Mouse (Mus musculus) central nervous system, embryonic 14 days (tissue): ENCODE data around the gene Rpl23. TPM values are rescaled to one million over a fixed set of nuclear protein-coding genes. Genes with fewer than 3 reads are reported as not detected.

Experiments
- polyA plus RNA-seq: library from polyadenylated mRNA; depleted of rRNA; stranded (reverse); fragments of >200 nt; gene quantifications from 2 replicates; pipeline ENCODE4 v1.2.3, GENCODE M21; 2012; rRNA removed

The Rpl23 gene
- polyA plus RNA-seq, result 719 and 817 TPM in 2 replicates

GRCm38 (mm10) chr11:97781832-97782563 lies at the start of gene Rpl23:
Gene Rpl23 (minus strand): TSS chr11:97782437.

DNA sequence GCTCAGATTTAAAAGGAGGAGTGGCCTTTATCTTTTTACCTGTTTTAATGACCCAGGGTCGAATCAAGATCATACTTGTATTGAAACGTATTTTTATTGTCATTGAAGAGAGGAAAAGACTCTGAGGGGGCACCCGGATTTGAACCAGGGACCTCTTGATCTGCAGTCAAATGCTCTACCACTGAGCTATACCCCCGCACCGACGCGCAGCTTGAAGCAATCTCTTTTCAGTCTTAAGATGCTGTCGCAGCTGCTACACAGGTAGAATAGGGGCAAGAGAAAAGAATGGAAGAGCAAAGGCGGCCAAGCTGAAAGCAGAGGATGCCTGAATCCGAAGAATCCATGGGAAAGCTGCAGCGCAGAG lies 16.5 kb upstream of the Rpl23 start, which contains the start of gene Lasp1:
TSS of gene Lasp1 (plus strand) at position 219 of the 364 bp plus-strand sequence.

GRCm38 (mm10) chr11:97775808-97776496 lies 6.3 kb downstream of the Rpl23 start, which contains the start of gene 1700001P01Rik:
Gene 1700001P01Rik (minus strand): TSS chr11:97775918.

GRCm38 (mm10) chr11:97766154-97766881 lies 15.9 kb downstream of the Rpl23 start, which contains the start of gene Cwc25:
Gene Cwc25 (minus strand): TSS chr11:97766556.

GRCm38 (mm10) chr11:97744063-97744717 lies 38.0 kb downstream of the Rpl23 start, which contains the start of gene Pip4k2b:
Gene Pip4k2b (minus strand): TSS chr11:97744704.

Other genes starting within 250 kb of the Rpl23 start
- 43.7 and 46.2 TPM in 2 replicates for gene Srcin1, start 206.3 kb downstream of the Rpl23 start, polyA plus RNA-seq
- 7.0 and 8.6 TPM in 2 replicates for gene Epop, start 152.7 kb downstream of the Rpl23 start, polyA plus RNA-seq
- 37.3 and 40.5 TPM in 2 replicates for gene Mllt6, start 119.0 kb downstream of the Rpl23 start, polyA plus RNA-seq
- 11.5 and 16.3 TPM in 2 replicates for gene Cisd3, start 96.6 kb downstream of the Rpl23 start, polyA plus RNA-seq
- gene Pcgf2, start 81.9 kb downstream of the Rpl23 start, polyA plus RNA-seq, result 168 TPM in 2 replicates
- 368 and 390 TPM in 2 replicates for gene Psmb3, start 79.0 kb downstream of the Rpl23 start, polyA plus RNA-seq
- 61.3 and 61.4 TPM in 2 replicates for gene Pip4k2b, start 37.7 kb downstream of the Rpl23 start, polyA plus RNA-seq
- 20.4 and 21.1 TPM in 2 replicates for gene Cwc25, start 15.9 kb downstream of the Rpl23 start, polyA plus RNA-seq
- 0.66 and 1.1 TPM in 2 replicates for gene 1700001P01Rik, start 6.5 kb downstream of the Rpl23 start, polyA plus RNA-seq
- gene Lasp1, start 16.6 kb upstream of the Rpl23 start, polyA plus RNA-seq, result 104 and 115 TPM in 2 replicates
- 25.7 and 26.0 TPM in 2 replicates for gene B230217C12Rik, start 58.3 kb upstream of the Rpl23 start, polyA plus RNA-seq
- gene Fbxo47, start 101.7 kb upstream of the Rpl23 start, polyA plus RNA-seq, result 0.99 and 1.0 TPM in 2 replicates
- gene Plxdc1, start 204.0 kb upstream of the Rpl23 start, polyA plus RNA-seq, result 0.44 and 0.69 TPM in 2 replicates
- 1.3 and 1.5 TPM in 2 replicates for gene Arl5c, start 213.7 kb upstream of the Rpl23 start, polyA plus RNA-seq
- gene Cacnb1, start 240.6 kb upstream of the Rpl23 start, polyA plus RNA-seq, result 63.2 and 73.4 TPM in 2 replicates
- gene Rpl19, start 244.3 kb upstream of the Rpl23 start, polyA plus RNA-seq, result 1,481 and 1,486 TPM in 2 replicates